Mouse (Mus musculus): ENCODE measurements around the gene Mpv17l2. TPM values are rescaled to one million over a fixed set of nuclear protein-coding genes. Genes with fewer than 3 reads are reported as not detected.

Mpv17l2 gene
- total RNA-seq, 2 experiments from 2014 or later: 33.3 to 35.7 TPM

DNA sequence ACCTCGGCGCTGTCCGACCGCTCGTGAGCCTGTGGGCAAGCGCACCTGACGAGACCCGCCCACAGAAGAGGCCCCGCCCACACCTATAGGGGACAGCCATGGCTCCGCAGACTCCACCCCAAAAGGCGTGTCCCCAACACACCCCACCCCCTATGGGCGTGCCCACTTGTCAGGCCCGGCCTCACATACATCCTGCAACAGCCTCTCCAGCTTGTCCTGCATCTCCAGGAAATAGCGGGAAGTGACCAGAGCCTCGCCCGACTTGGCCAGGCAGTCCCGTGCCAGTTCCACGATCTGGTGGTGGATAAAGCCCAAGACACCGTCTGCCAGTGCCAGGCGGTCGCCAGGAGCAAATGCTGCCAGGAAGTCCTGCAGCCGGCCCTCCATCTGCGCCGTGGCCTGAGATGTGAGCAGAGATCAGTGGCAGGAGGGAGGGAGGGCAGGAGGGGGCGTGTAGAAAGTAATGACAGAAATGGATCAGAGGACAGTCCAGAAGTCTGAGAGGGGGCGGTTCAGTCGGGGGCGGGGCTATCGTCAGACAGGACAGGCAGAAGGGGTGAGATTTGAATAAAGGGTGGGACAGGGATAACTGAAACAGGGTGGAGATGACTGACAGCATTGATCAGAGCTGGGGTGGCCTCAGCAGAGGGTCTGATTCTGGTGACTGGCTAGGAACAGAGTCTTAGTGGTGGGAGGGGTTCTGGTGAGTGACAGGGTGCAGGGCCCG lies 27.4 kb upstream of the Mpv17l2 start:
- TF ChIP-seq CTCF (IDR thresholded peaks at IDR 0.05): no peak
- no peak for DNase-seq (ENCODE audit: extremely low spot score in 1 of 2, low spot score in 2 of 2)
- H3K27ac ChIP-seq: peak overlapping the region; percentile 32; the same call in 1 of the 2 replicates
- H3K4me3 ChIP-seq: no peak overlapping the region
- intact Hi-C loops (cut with DNase I): no loop called here

DNA sequence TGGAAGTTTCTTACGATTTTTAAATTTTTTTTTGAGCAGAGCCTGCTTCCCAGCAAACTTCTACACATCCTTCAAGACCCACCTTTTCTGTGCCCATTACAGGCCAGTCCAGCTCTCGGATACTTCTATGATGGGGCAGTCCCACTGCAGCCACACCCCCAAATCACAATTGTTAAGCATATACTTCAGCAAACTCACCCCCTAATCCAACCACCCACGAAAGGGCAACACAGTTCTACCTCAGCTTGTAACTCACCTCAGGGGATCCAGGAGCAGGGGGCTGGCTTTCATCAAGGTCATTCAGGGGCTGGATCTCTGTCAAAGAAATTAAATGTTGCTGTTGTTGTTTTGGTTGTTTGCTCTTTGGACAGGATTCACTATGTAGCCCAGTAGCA lies 26.3 kb upstream of the Mpv17l2 start:
- no peak overlapping the region for H3K27ac ChIP-seq
- no peak overlapping the region for H3K4me3 ChIP-seq
- TF ChIP-seq CTCF (IDR thresholded peaks at IDR 0.05): no peak
- intact Hi-C loops (cut with DNase I): no loop called here
- no peak for DNase-seq (ENCODE audit: extremely low spot score in 1 of 2, low spot score in 2 of 2)

DNA sequence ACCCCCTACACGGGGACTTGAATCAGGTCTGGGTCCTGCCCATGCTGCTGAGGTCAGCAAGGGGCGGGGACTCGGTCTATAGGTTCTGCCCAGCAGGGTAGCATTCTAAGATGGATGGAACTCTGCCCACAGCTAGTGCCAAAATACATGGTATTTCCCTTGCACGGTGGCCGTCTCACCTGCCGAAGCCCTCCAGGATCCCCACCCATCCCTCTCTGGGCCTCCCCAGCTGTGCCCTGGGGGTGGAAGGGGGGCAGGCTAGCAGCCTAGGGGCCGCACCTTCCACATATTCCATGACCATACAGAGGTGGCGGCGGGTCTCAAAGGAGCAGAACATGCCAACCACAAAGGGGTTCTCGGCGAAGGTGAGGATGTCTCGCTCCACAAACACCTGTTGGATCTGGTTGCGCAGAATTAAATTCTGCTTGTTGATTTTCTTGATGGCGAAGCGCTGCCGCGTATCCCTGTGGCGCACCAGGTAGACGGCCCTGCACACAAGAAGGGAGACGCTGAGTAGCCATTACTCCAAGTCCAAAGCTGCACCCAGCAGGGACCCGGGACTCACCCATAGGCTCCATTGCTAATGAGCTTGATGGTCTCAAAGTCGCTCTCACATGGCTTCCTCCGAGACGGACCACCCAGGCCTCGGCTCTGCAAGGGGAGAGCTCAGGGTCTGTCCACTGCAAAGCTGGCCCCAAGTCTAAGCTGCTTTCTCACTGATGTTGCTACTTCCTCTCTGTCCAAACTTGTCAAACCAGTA lies 25.7 kb upstream of the Mpv17l2 start:
- TF ChIP-seq CTCF (IDR thresholded peaks at IDR 0.05): no peak
- no peak overlapping the region for H3K27ac ChIP-seq
- DNase-seq (ENCODE audit: extremely low spot score in 1 of 2, low spot score in 2 of 2): no peak
- no peak overlapping the region for H3K4me3 ChIP-seq
- intact Hi-C loops (cut with DNase I): no loop called here

DNA sequence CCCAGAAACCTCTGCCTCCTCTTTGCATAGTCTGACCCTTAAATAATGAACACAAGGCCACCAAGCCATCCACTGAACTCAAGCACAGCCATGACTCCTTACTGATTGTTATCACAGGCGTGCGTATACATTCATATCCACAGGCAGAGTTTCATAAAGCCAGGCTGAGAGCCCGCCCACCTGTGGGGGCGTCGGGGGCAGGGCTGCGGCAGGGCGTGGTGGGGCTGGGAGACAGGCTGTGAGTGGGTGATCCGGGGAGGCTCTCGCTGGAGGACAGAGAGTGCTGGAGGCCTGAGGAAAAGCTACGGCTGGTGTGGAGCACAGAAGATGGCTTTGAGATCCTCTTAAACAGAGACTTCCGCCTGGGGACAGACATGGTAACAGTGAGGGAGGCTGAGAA lies 19.3 kb upstream of the Mpv17l2 start:
- no peak for TF ChIP-seq CTCF (IDR thresholded peaks at IDR 0.05)
- Histone ChIP-seq H3K27ac (peak overlapping the region; percentile 57), H3K4me3 (no peak overlapping the region)
- intact Hi-C loops (cut with DNase I): no loop called here
- no peak for DNase-seq (ENCODE audit: extremely low spot score in 1 of 2, low spot score in 2 of 2)

DNA sequence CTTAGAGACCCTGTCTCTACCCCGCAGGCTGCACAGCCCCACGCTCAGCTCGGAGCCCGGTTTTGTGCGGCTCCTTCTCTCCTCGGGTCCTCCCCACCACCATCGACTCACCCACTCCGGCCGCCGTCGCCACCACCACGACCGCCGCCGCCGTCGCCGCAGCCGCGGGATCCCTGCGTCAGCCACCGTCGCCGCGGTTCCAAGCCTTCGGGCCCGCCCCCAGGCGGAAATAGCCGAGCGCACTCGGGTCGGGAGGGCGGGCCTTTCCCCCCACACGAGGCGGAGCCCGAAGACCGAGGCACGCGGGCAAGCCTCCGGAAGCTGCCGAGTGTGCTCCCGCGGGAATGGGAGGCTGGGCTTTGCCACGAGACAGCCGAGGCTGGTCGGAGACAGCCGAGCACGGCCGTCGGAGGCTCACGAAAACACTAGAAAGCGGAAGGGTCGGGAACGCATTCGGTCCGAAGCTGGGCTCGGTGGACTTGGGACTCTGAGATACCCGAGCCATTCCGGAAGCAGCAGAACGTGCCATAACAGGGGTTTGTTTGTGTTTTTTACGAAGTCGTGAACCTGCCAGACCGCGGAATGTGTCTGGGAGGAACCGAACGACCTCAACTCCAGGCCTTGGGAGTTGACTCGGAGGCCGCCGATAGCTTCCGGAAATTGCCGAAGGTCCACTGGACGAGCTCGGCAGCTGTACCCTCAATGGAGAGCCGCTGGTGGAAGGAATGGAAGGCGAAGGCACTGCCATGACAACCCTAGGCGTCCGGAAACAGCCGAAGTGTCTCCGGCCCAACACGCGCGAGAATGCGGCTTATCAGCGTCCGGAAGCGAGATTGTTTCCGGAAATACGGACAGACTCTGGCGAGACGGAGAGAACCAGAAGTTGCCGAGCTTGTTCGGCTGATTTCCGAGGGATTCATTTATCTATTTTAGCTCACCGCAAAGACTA lies 16.0 kb upstream of the Mpv17l2 start, which contains the start of gene Pik3r2:
Gene Pik3r2, minus strand, starts transcription at position 218 of the 949 bp plus-strand sequence.
- peak; percentile 98 to 99 for DNase-seq (ENCODE audit: extremely low spot score in 1 of 2, low spot score in 2 of 2)
- intact Hi-C loops (cut with DNase I): no loop called here
- Histone ChIP-seq H3K4me3 (peak within 1 kb of the TSS; percentile 87), H3K27ac (peak within 1 kb of the TSS; percentile 95)
- TF ChIP-seq CTCF (IDR thresholded peaks at IDR 0.05): peak; percentile 7; the same call in 1 of the 2 replicates

DNA sequence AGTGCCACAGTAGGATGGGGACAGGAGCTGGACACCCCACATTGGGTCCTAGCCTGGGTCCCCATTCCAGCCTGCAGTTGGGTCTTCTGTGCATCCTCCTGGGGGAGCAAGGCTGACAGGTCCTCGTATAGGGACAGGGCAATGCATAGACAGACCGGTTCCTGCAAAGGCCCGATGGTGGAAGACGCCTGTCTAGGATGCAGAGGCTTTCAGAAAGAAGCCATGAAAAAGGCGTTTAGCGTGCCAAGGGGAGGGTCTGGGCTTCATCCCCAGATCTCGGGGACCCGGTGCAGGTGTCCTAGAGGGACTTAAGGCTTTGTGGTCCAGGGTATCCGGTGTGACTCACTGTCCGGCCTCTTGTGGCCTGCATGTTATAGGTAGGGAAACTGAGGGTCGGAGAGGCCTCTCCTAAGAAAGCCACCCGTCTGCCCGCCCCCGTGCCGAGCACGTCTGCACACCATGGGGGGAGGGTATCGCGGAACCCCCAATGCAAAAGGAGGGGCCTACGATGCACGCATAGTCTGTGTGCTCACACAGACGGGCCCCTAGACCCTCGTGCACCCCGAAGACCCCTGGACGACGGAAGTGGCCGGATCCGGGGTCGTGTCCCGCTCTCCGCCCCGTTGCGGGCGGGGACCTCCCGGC lies 15.2 kb upstream of the Mpv17l2 start:
- intact Hi-C loops (cut with DNase I): no loop called here
- peak overlapping the region; percentile 87 for H3K4me3 ChIP-seq
- no peak for TF ChIP-seq CTCF (IDR thresholded peaks at IDR 0.05)
- peak overlapping the region; percentile 95 for H3K27ac ChIP-seq
- DNase-seq (ENCODE audit: extremely low spot score in 1 of 2, low spot score in 2 of 2): no peak

DNA sequence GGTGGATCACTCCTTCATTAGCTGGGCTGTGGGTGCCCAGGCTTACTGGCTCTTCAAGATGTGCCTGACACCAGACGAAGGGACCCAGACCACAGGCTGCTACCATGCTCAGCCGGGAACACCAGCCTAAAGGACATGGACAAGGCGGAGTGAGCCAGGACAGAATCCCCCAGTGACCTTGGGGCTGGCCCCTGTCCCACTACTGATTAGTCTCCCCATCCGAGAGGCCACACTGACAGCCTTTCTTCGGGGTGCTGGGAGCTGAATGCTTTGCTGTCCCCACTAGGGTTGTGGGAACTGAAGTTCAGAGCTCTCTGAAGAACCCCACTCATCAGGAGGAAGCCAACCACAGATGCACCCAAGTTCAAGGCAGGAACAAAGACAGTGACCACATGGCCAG lies 14.5 kb upstream of the Mpv17l2 start:
- intact Hi-C loops (cut with DNase I): no loop called here
- DNase-seq (ENCODE audit: extremely low spot score in 1 of 2, low spot score in 2 of 2): no peak
- no peak for TF ChIP-seq CTCF (IDR thresholded peaks at IDR 0.05)
- peak overlapping the region; percentile 87 for H3K4me3 ChIP-seq
- peak overlapping the region; percentile 95 for H3K27ac ChIP-seq

DNA sequence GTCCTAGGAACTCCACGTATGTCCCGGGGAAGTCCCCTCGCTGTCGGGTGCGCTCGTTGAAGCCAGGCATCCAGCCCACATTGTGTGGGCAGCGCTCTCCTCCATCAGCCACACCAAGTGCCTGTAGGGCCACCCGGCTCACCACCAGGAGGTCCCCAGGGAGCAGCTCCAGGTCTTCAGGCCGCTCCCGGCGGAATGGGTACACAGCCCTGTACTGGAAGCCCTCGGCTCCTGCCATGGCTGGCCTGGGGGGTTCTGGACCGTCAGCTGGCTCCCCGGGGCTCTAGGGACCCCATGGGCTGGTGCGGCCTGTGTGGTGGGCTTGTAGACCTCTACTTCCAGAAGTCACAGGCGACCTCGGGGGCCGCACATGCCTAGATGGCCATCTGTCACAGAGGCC lies 14.0 kb upstream of the Mpv17l2 start:
- no peak for DNase-seq (ENCODE audit: extremely low spot score in 1 of 2, low spot score in 2 of 2)
- no peak; the same call in 1 of the 2 replicates for TF ChIP-seq CTCF (IDR thresholded peaks at IDR 0.05)
- peak overlapping the region; percentile 87 for H3K4me3 ChIP-seq
- intact Hi-C loops (cut with DNase I): no loop called here
- peak overlapping the region; percentile 10; the same call in 1 of the 2 replicates for H3K27ac ChIP-seq

DNA sequence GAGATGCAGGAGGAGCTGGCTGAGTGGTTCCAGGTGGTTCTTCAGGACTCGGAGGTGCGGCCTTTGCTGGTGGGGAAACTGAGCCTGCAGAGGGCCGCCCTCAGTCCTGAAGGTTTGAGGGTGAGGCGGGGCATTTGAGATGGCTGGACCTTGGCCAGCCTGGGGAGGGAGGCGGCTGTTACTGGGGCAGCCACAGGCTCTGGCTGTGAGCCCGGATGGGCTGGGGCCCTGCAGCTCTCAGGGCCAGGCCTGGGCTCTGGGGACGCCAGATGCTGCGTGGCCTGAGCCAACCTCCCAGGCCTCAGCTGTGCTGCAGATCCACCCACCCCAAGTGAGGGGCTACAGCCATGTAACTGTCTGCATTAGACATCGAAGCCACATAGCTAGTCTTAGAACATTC lies 13.1 kb upstream of the Mpv17l2 start:
- no peak for TF ChIP-seq CTCF (IDR thresholded peaks at IDR 0.05)
- Histone ChIP-seq H3K27ac (peak overlapping the region; percentile 66; the same call in 1 of the 2 replicates), H3K4me3 (peak overlapping the region; percentile 16; the same call in 1 of the 2 replicates)
- intact Hi-C loops (cut with DNase I): no loop called here
- DNase-seq (ENCODE audit: extremely low spot score in 1 of 2, low spot score in 2 of 2): peak in 1 of 2 experiments; percentile 72

DNA sequence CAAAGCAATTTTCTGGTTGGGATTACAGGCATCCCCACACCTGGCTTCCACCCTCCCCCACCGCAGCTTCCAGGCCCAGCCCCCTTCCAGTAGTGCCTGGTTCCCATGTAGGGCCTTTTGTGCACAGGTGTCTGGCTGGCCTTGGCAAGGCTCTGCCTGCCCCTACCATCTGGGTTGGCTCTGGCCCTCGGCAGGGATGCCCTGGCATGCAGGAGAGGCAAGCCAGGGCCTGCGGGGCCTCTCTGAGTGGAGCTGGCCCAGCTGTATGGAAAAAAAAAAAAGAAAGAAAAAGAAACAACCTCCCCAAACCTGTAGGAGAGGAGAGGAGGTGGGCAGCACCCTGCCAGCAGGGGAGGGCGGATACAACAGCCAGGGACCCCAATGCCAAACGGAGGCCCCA lies 12.7 kb upstream of the Mpv17l2 start:
- peak overlapping the region; percentile 66 for H3K27ac ChIP-seq
- TF ChIP-seq CTCF (IDR thresholded peaks at IDR 0.05): no peak
- peak overlapping the region; percentile 16; the same call in 1 of the 2 replicates for H3K4me3 ChIP-seq
- intact Hi-C loops (cut with DNase I): no loop called here
- DNase-seq (ENCODE audit: extremely low spot score in 1 of 2, low spot score in 2 of 2): no peak

DNA sequence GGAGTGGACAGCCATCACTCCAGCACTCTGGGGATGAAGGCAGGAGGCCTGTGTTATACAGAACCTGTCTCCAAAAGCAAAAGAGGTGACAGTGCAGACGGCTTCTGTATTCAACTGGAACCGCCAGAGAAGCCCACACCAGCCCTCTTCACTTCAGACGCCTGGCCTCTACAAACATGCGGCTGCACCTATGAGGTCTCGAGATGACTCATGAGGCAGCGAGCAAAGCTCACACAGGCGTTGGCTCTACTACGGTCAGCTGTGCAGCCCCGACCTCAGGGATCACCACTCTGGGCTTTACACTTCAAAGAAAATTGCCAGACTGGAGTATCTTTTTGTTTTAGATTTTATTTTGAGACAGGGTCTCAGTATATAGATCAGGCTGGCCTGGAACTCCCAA lies 12.1 kb upstream of the Mpv17l2 start:
- TF ChIP-seq CTCF (IDR thresholded peaks at IDR 0.05): no peak
- Histone ChIP-seq H3K4me3 (no peak overlapping the region), H3K27ac (peak overlapping the region; percentile 66; the same call in 1 of the 2 replicates)
- DNase-seq (ENCODE audit: extremely low spot score in 1 of 2, low spot score in 2 of 2): no peak
- intact Hi-C loops (cut with DNase I): no loop called here
